Mouse (Mus musculus) liver, embryonic 16.5 days (tissue): ENCODE data around the gene Fbxo45. TPM values are rescaled to one million over a fixed set of nuclear protein-coding genes. Genes with fewer than 3 reads are reported as not detected.

Experiments
- microRNA counts: library from miRNA; unstranded; fragments of <30 nt; microRNA quantifications from one replicate; lab custom pipeline; 2016
- microRNA-seq: library from miRNA; unstranded; fragments of <30 nt; microRNA quantifications from one replicate; pipeline ENCODE4, GENCODE M21; 2016
- polyA plus RNA-seq: library from polyadenylated mRNA; unstranded; fragments of >200 nt; fragmentation: Nextera tagmentation; extraction: Ambion mirVana; gene quantifications from 2 replicates; pipeline ENCODE4 v1.2.1, GENCODE M21; 2015

Gene Fbxo45
- polyA plus RNA-seq, 1 experiment from 2014 or later, result 1.6 TPM

MicroRNAs encoded within 50 kb of the gene (microRNA counts, 519-probe panel; counts per million panel counts)
- 2,200 counts per million, percentile 38 among the panel's probes with 10 or more counts for microRNA mmu-miR-1946a (lab: Ali Mortazavi, UCI)

Small RNA genes lying within 50 kb of the gene (microRNA-seq; reads per million reads assigned to microRNA genes)
- not detected for gene Mir1946a

Other genes with a start within 250 kb of the Fbxo45 start
- 4.9 and 5.4 TPM in 2 replicates for gene Senp5, start 243.9 kb downstream of the Fbxo45 start, polyA plus RNA-seq
- gene Pak2, start 167.8 kb downstream of the Fbxo45 start, polyA plus RNA-seq, result 9.7 and 10.6 TPM in 2 replicates
- 33.7 and 36.0 TPM in 2 replicates for gene Pigx, start 147.4 kb downstream of the Fbxo45 start, polyA plus RNA-seq
- gene Cep19, start 147.4 kb downstream of the Fbxo45 start, polyA plus RNA-seq, result 5.6 and 5.8 TPM in 2 replicates
- 22.8 and 23.3 TPM in 2 replicates for gene Nrros, start 81.6 kb downstream of the Fbxo45 start, polyA plus RNA-seq
- gene Bex6, start 67.3 kb downstream of the Fbxo45 start, polyA plus RNA-seq, result 0.90 and 1.1 TPM in 2 replicates
- gene Wdr53, start 69 bp upstream of the Fbxo45 start, polyA plus RNA-seq, result 9.8 and 11.4 TPM in 2 replicates
- gene Smco1, start 24.3 kb upstream of the Fbxo45 start, polyA plus RNA-seq, result not detected in 2 replicates
- gene Rnf168, start 30.3 kb upstream of the Fbxo45 start, polyA plus RNA-seq, result 10.9 and 11.9 TPM in 2 replicates
- gene Ubxn7, start 85.1 kb upstream of the Fbxo45 start, polyA plus RNA-seq, result 10.2 TPM in 2 replicates
- gene Tm4sf19, start 153.3 kb upstream of the Fbxo45 start, polyA plus RNA-seq, result not detected in 2 replicates
- gene Tctex1d2, start 172.5 kb upstream of the Fbxo45 start, polyA plus RNA-seq, result 4.8 and 5.0 TPM in 2 replicates
- gene Pcyt1a, start 183.8 kb upstream of the Fbxo45 start, polyA plus RNA-seq, result 38.1 and 42.1 TPM in 2 replicates
- 0.25 and 1.3 TPM in 2 replicates for gene Slc51a, start 240.7 kb upstream of the Fbxo45 start, polyA plus RNA-seq
- not detected in 2 replicates for gene Zdhhc19, start 249.1 kb upstream of the Fbxo45 start, polyA plus RNA-seq